Mouse (Mus musculus) hindbrain, embryonic 13.5 days (tissue): Measurements from ENCODE around the gene Tulp2. TPM values are rescaled to one million over a fixed set of nuclear protein-coding genes. Genes with fewer than 3 reads are reported as not detected.

ENCODE experiments used
- ATAC-seq: fragments of 200-750 bp; cut with Nextera tagmentation; 2 replicates; pipeline ENCODE4 v1.8.0; 2017; ENCODE audit warnings: moderate TSS enrichment; ENCODE audit not compliant: low FRiP score
- H3K27ac ChIP-seq: fragments of 300-500 bp; sonication (generic); 2 replicates; pipeline ENCODE4 v1.5.1; 2015; ENCODE audit warnings: inconsistent platforms, mild to moderate bottlenecking, moderate library complexity
- H3K27me3 ChIP-seq: fragments of 300-500 bp; sonication (generic); 2 replicates; pipeline ENCODE4 v1.6.1; 2015; ENCODE audit warnings: mild to moderate bottlenecking, inconsistent platforms
- H3K36me3 ChIP-seq: fragments of 300-500 bp; sonication (generic); 2 replicates; pipeline ENCODE4 v1.6.1; 2015; ENCODE audit warnings: mild to moderate bottlenecking, inconsistent platforms
- H3K4me1 ChIP-seq: fragments of 300-500 bp; sonication (generic); replicated peaks from 2 replicates; pipeline ENCODE4 v1.6.1; 2015; ENCODE audit warnings: inconsistent platforms
- H3K4me2 ChIP-seq: fragments of 300-500 bp; sonication (generic); 2 replicates; pipeline ENCODE4 v1.6.1; 2015; ENCODE audit warnings: inconsistent platforms, mild to moderate bottlenecking, moderate library complexity
- H3K4me3 ChIP-seq: fragments of 300-500 bp; sonication (generic); 2 replicates; pipeline ENCODE4 v1.5.1; 2015; ENCODE audit warnings: mild to moderate bottlenecking, inconsistent platforms
- H3K9ac ChIP-seq: fragments of 300-500 bp; sonication (generic); 2 replicates; pipeline ENCODE4 v1.6.1; 2015; ENCODE audit warnings: mild to moderate bottlenecking, inconsistent platforms
- H3K9me3 ChIP-seq: fragments of 300-500 bp; sonication (generic); 2 replicates; pipeline ENCODE4 v1.6.1; 2016; ENCODE audit warnings: inconsistent platforms
- WGBS: fragments of 180-500 bp; shearing (Covaris S2); methylation state at CpG from one replicate; pipeline ENCODE4 v1.1.7; 2015; 5-methylcytosine and 5-hydroxymethylcytosine counted together
- polyA plus RNA-seq: library from polyadenylated mRNA; unstranded; fragments of >200 nt; fragmentation: Nextera tagmentation; extraction: Ambion mirVana; gene quantifications from 2 replicates; pipeline ENCODE4 v1.2.1, GENCODE M21; 2015

Tulp2 gene
- 0.13 and 0.22 TPM in 2 replicates for polyA plus RNA-seq

GRCm38 (mm10) chr7:45481374-45481927 lies at the start of gene Tulp2:
TSS of gene Tulp2 (plus strand) at chr7:45481877.
- Histone ChIP-seq H3K9ac (no peak within 1 kb of the TSS), H3K9me3 (no peaks in the 10 kb centered on the region), H3K4me2 (no peak within 1 kb of the TSS), H3K36me3 (no peaks in the 10 kb centered on the region), H3K4me3 (no peak within 1 kb of the TSS), H3K27ac (no peak within 1 kb of the TSS), H3K4me1 (no peaks in the 10 kb centered on the region), H3K27me3 (no peaks in the 10 kb centered on the region)
- peak; percentile 73 for ATAC-seq
- WGBS = 48% methylated on average over 15 of the region's 15 CpGs

- peak overlapping the region; percentile 90 for H3K27ac ChIP-seq
- peaks cover 32% of the 10 kb centered on the region for H3K36me3 ChIP-seq
- peak overlapping the region; percentile 97 for H3K4me2 ChIP-seq
- no peaks in the 10 kb centered on the region for H3K27me3 ChIP-seq
- peak overlapping the region; percentile 89 for H3K9ac ChIP-seq
- no peak for ATAC-seq
- under 1% methylated on average over 7 of the region's 7 CpGs for WGBS
- peak overlapping the region; percentile 75 for H3K4me3 ChIP-seq
- H3K4me1 ChIP-seq = peaks cover 56% of the 10 kb centered on the region
- H3K9me3 ChIP-seq = no peaks in the 10 kb centered on the region
Measured at GRCm38 (mm10) chr7:45433835-45434202, 47.9 kb upstream of the Tulp2 start.

- H3K27ac ChIP-seq = peak within 1 kb of the TSS; percentile 90
- peak within 1 kb of the TSS; percentile 75 for H3K4me3 ChIP-seq
- no peaks in the 10 kb centered on the region for H3K9me3 ChIP-seq
- under 1% methylated on average over 45 of the region's 45 CpGs for WGBS
- H3K4me1 ChIP-seq = peaks cover 56% of the 10 kb centered on the region
- H3K36me3 ChIP-seq = peaks cover 29% of the 10 kb centered on the region
- ATAC-seq = peak; percentile 97
- peak within 1 kb of the TSS; percentile 97 for H3K4me2 ChIP-seq
- H3K9ac ChIP-seq = peak within 1 kb of the TSS; percentile 89
- H3K27me3 ChIP-seq = no peaks in the 10 kb centered on the region
Measured at GRCm38 (mm10) chr7:45434203-45435015, 47.3 kb upstream of the Tulp2 start, which contains the start of gene Gys1. TSS of gene Gys1 (plus strand) at chr7:45434844.

GRCm38 (mm10) chr7:45435038-45435437 lies 46.6 kb upstream of the Tulp2 start:
- peaks cover 29% of the 10 kb centered on the region for H3K36me3 ChIP-seq
- peaks cover 56% of the 10 kb centered on the region for H3K4me1 ChIP-seq
- WGBS = 3% methylated on average over 16 of the region's 16 CpGs
- H3K9me3 ChIP-seq = no peaks in the 10 kb centered on the region
- peak overlapping the region; percentile 69 for H3K4me2 ChIP-seq
- peak overlapping the region; percentile 56 for H3K27ac ChIP-seq
- H3K27me3 ChIP-seq = no peaks in the 10 kb centered on the region
- H3K4me3 ChIP-seq = peak overlapping the region; percentile 75
- peak; percentile 26 for ATAC-seq
- H3K9ac ChIP-seq = peak overlapping the region; percentile 79

GRCm38 (mm10) chr7:45436444-45436843 lies 45.2 kb upstream of the Tulp2 start:
- H3K4me3 ChIP-seq = no peak overlapping the region
- H3K27ac ChIP-seq = no peak overlapping the region
- H3K36me3 ChIP-seq = peaks cover 26% of the 10 kb centered on the region
- H3K4me2 ChIP-seq = peak overlapping the region; percentile 69; the same call in 1 of the 2 replicates
- H3K9me3 ChIP-seq = no peaks in the 10 kb centered on the region
- 0 out of 2 replicates have a peak overlapping the region, but pooled peaks have one; percentile 79 for H3K9ac ChIP-seq
- H3K27me3 ChIP-seq = no peaks in the 10 kb centered on the region
- peaks cover 54% of the 10 kb centered on the region for H3K4me1 ChIP-seq
- WGBS = 92% methylated on average over 5 of the region's 5 CpGs
- ATAC-seq = no peak

GRCm38 (mm10) chr7:45437046-45437445 lies 44.6 kb upstream of the Tulp2 start:
- Histone ChIP-seq H3K36me3 (peaks cover 24% of the 10 kb centered on the region), H3K4me2 (no peak overlapping the region), H3K27ac (no peak overlapping the region), H3K4me1 (peaks cover 50% of the 10 kb centered on the region), H3K9me3 (no peaks in the 10 kb centered on the region), H3K27me3 (no peaks in the 10 kb centered on the region), H3K9ac (no peak overlapping the region), H3K4me3 (no peak overlapping the region)
- ATAC-seq = no peak
- WGBS = 34% methylated on average over 6 of the region's 6 CpGs

- Histone ChIP-seq H3K9me3 (no peaks in the 10 kb centered on the region), H3K27me3 (no peaks in the 10 kb centered on the region), H3K4me1 (peaks cover 44% of the 10 kb centered on the region), H3K27ac (no peak within 1 kb of the TSS), H3K9ac (peak within 1 kb of the TSS; percentile 35; the same call in 1 of the 2 replicates), H3K4me2 (peak within 1 kb of the TSS; percentile 13; the same call in 1 of the 2 replicates), H3K4me3 (peak within 1 kb of the TSS; percentile 7; the same call in 1 of the 2 replicates), H3K36me3 (peaks cover 30% of the 10 kb centered on the region)
- no peak for ATAC-seq
- 25% methylated on average over 19 of the region's 19 CpGs for WGBS
Measured at GRCm38 (mm10) chr7:45437521-45438276, 44.0 kb upstream of the Tulp2 start, which contains the start of gene Ruvbl2. TSS of gene Ruvbl2 (minus strand) at chr7:45438096.

- H3K27ac ChIP-seq = no peak overlapping the region
- 91% methylated on average over 22 of the region's 22 CpGs for WGBS
- ATAC-seq = no peak
- H3K36me3 ChIP-seq = peaks cover 73% of the 10 kb centered on the region
- H3K9ac ChIP-seq = no peak overlapping the region
- no peaks in the 10 kb centered on the region for H3K4me1 ChIP-seq
- no peak overlapping the region for H3K4me3 ChIP-seq
- H3K4me2 ChIP-seq = no peak overlapping the region
- no peaks in the 10 kb centered on the region for H3K9me3 ChIP-seq
- H3K27me3 ChIP-seq = no peaks in the 10 kb centered on the region
Measured at GRCm38 (mm10) chr7:45443526-45444420, 37.9 kb upstream of the Tulp2 start.

GRCm38 (mm10) chr7:45446589-45446988 lies 35.1 kb upstream of the Tulp2 start:
- Histone ChIP-seq H3K36me3 (peaks cover 64% of the 10 kb centered on the region), H3K9me3 (no peaks in the 10 kb centered on the region), H3K4me3 (no peak overlapping the region), H3K9ac (no peak overlapping the region), H3K27me3 (no peaks in the 10 kb centered on the region), H3K4me2 (no peak overlapping the region), H3K4me1 (no peaks in the 10 kb centered on the region), H3K27ac (no peak overlapping the region)
- ATAC-seq = no peak

- Histone ChIP-seq H3K4me1 (no peaks in the 10 kb centered on the region), H3K9ac (no peak overlapping the region), H3K4me3 (no peak overlapping the region), H3K27ac (no peak overlapping the region), H3K9me3 (no peaks in the 10 kb centered on the region), H3K27me3 (no peaks in the 10 kb centered on the region), H3K4me2 (no peak overlapping the region), H3K36me3 (peaks cover 65% of the 10 kb centered on the region)
- WGBS = 33% methylated on average over 11 of the region's 11 CpGs
- ATAC-seq = no peak
Measured at GRCm38 (mm10) chr7:45447325-45447990, 34.2 kb upstream of the Tulp2 start.

- no peaks in the 10 kb centered on the region for H3K27me3 ChIP-seq
- no peak overlapping the region for H3K4me3 ChIP-seq
- no peak for ATAC-seq
- H3K27ac ChIP-seq = no peak overlapping the region
- H3K4me2 ChIP-seq = no peak overlapping the region
- no peaks in the 10 kb centered on the region for H3K4me1 ChIP-seq
- H3K9me3 ChIP-seq = no peaks in the 10 kb centered on the region
- H3K36me3 ChIP-seq = peaks cover 59% of the 10 kb centered on the region
- no peak overlapping the region for H3K9ac ChIP-seq
- 90% methylated on average over 1 of the region's 1 CpGs for WGBS
Measured at GRCm38 (mm10) chr7:45449974-45450373, 31.7 kb upstream of the Tulp2 start.
